28 mouse cellular contexts compared by ENCODE assay signal in the genomic region with DNA sequence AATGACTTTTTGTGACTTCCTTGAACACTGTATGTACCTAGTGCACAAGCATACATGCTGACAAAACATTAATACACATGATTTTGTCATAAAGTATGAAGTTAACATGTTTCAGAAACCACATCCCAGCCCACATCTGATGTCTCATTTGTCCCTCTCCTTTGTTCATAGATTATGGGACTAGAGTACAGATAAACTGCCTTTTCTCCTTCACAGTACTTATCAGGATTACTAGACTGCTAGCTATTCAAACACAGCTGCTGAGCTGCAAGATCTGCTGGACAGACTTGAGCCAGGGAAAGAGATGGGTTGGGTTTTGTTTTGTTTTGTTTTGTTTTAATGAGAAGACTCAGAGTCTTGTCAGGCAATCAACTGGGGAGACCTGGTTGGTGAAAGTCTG. TPM values are rescaled to one million over a fixed set of nuclear protein-coding genes. Genes with fewer than 3 reads are reported as not detected.
DNase-seq lines count a peak whose midpoint lies in the region; ATAC-seq and TF ChIP-seq lines count a peak whose summit lies in the region.
"Had no signal": no experiment of that assay in that cellular context is flagged by ENCODE, and none has a peak within 500 bp of the region (broad histone marks: within the 10 kb centered on the region; RNA-seq: fewer than 3 reads in every experiment).

No protein-coding gene starts in this region.

- TF ChIP-seq POLR2A in CH12.LX (IDR thresholded peaks at IDR 0.05; ENCODE audit: low read depth, low read length): no peak
- TF ChIP-seq POLR2A in embryonic fibroblast, embryonic 13.5 days (IDR thresholded peaks at IDR 0.05; ENCODE audit: low read depth, low read length): no peak

- no peaks in the 10 kb centered on the region for H3K9me3 ChIP-seq in CH12.LX (replicated peaks; ENCODE audit: low read length)
- H3K9me3 ChIP-seq: embryonic facial prominence, embryonic 12.5 days; embryonic facial prominence, embryonic 15.5 days; forebrain, embryonic 10.5 days; forebrain, embryonic 13.5 days; heart, embryonic 12.5 days; heart, embryonic 15.5 days; hindbrain, embryonic 10.5 days; intestine, embryonic 15.5 days had no signal

- TF ChIP-seq CTCF in CH12.LX (conservative IDR thresholded peaks at IDR 0.05 in 1 of 2, IDR thresholded peaks at IDR 0.05 in 1 of 2; ENCODE audit: low read depth in 2 of 2, low read length in 2 of 2): no peak
- no peak for TF ChIP-seq CTCF in embryonic fibroblast, embryonic 13.5 days (IDR thresholded peaks at IDR 0.05; ENCODE audit: borderline replicate concordance, insufficient read depth, low read length)

- no peak for TF ChIP-seq EP300 in CH12.LX (IDR thresholded peaks at IDR 0.05; ENCODE audit: low read length)

- H3K27me3 ChIP-seq in CH12.LX (replicated peaks): no peaks in the 10 kb centered on the region
- H3K27me3 ChIP-seq: embryonic facial prominence, embryonic 12.5 days; embryonic facial prominence, embryonic 15.5 days; forebrain, embryonic 13.5 days; heart, embryonic 12.5 days; heart, embryonic 15.5 days; intestine, embryonic 15.5 days had no signal

- ATAC-seq in CD4-positive, CD25-positive, alpha-beta regulatory T cell, adult 4 months: no peak
- ATAC-seq in erythroid progenitor cell, adult 5-6 weeks (replicated peaks; ENCODE audit: low FRiP score, poor library complexity, severe bottlenecking): no peak
- ATAC-seq: forebrain, embryonic 13.5 days; forebrain, embryonic 16.5 days; intestine, embryonic 15.5 days had no signal

- dilution Hi-C loops in CH12.LX (cut with MboI; ENCODE audit: extremely low pct_ligation_motif_present, extremely low pct_unique_long_range_greater_than_20kb, low sequenced_read_pairs): no loop called here

- peak overlapping the region; percentile 41; the same call in 1 of the 2 replicates for H3K27ac ChIP-seq in CH12.LX (ENCODE audit: insufficient read depth, low read depth)
- peak overlapping the region; percentile 37; the same call in 1 of the 2 replicates for H3K27ac ChIP-seq in embryonic fibroblast, embryonic 13.5 days (ENCODE audit: insufficient read depth, low read length)
- H3K27ac ChIP-seq: embryonic facial prominence, embryonic 12.5 days; embryonic facial prominence, embryonic 15.5 days; forebrain, embryonic 10.5 days; forebrain, embryonic 13.5 days; heart, embryonic 15.5 days; hindbrain, embryonic 10.5 days; hindbrain, embryonic 14.5 days; intestine, embryonic 15.5 days had no signal

- H3K9ac ChIP-seq in CH12.LX (ENCODE audit: insufficient read depth, low read depth): no peak overlapping the region
- H3K9ac ChIP-seq: embryonic facial prominence, embryonic 12.5 days; embryonic facial prominence, embryonic 15.5 days; forebrain, embryonic 13.5 days; heart, embryonic 12.5 days; heart, embryonic 15.5 days; hindbrain, embryonic 14.5 days; intestine, embryonic 15.5 days had no signal

- in situ Hi-C loops in CH12.LX (cut with MboI; ENCODE audit: low pct_ligation_motif_present, low pct_unique_long_range_greater_than_20kb, low sequenced_read_pairs): no loop called here

- DNase-seq in CD4-positive, CD25-positive, alpha-beta regulatory T cell, adult 2 months (ENCODE audit: low read depth, low spot score): peak; percentile 12
- peak; percentile 42 for DNase-seq in CH12.LX (ENCODE audit: extremely low read depth)
- DNase-seq in ovary, adult 18-20 months (ENCODE audit: low spot score): no peak
- DNase-seq in layer of hippocampus, adult 11-12 months (ENCODE audit: low spot score): no peak
- DNase-seq: adrenal gland, postnatal 10 days; cerebellum, adult 11 months; cerebellum, adult 2 months; cerebellum, adult 9-11 months; cerebellum, postnatal 25 days; gastrocnemius, postnatal 25 days; heart, adult 18-20 months; heart, postnatal 10 days; heart, postnatal 36 days; kidney, adult 11 months had no signal

- peaks cover 47 to 83% of the 10 kb centered on the region in 2 experiments for H3K4me1 ChIP-seq in CH12.LX (ENCODE audit: control insufficient read depth in 1 of 2, insufficient read depth in 2 of 2)
- H3K4me1 ChIP-seq in embryonic fibroblast, embryonic 13.5 days (ENCODE audit: control insufficient read depth, insufficient read depth, low read length): peaks cover 7% of the 10 kb centered on the region; the same call in 1 of the 2 replicates
- H3K4me1 ChIP-seq: embryonic facial prominence, embryonic 15.5 days; forebrain, embryonic 13.5 days had no signal

- TF ChIP-seq RAD21 in CH12.LX (IDR thresholded peaks at IDR 0.05; ENCODE audit: low read depth, low read length): no peak

- no peaks in the 10 kb centered on the region for H3K79me2 ChIP-seq in CH12.LX (replicated peaks; ENCODE audit: control insufficient read depth, extremely low read depth, insufficient read depth, poor library complexity, severe bottlenecking)

- H3K4me2 ChIP-seq in CH12.LX (ENCODE audit: insufficient read depth, low read depth, poor library complexity, severe bottlenecking): 0 out of 2 replicates have a peak overlapping the region, but pooled peaks have one; percentile 37
- H3K4me2 ChIP-seq: embryonic facial prominence, embryonic 12.5 days; embryonic facial prominence, embryonic 15.5 days; forebrain, embryonic 13.5 days; heart, embryonic 12.5 days; heart, embryonic 15.5 days; hindbrain, embryonic 14.5 days; intestine, embryonic 15.5 days had no signal

- no peaks in the 10 kb centered on the region for H3K36me3 ChIP-seq in CH12.LX (replicated peaks in 1 of 2; ENCODE audit: control insufficient read depth in 1 of 2, insufficient read depth in 1 of 2, low read length in 1 of 2)
- H3K36me3 ChIP-seq: embryonic facial prominence, embryonic 12.5 days; embryonic facial prominence, embryonic 15.5 days; forebrain, embryonic 10.5 days; heart, embryonic 12.5 days; heart, embryonic 15.5 days; hindbrain, embryonic 10.5 days; intestine, embryonic 15.5 days had no signal

- no peak overlapping the region for H3K4me3 ChIP-seq in CH12.LX (replicated peaks in 1 of 3; ENCODE audit: low read depth in 2 of 3, low read length in 2 of 3, poor library complexity in 1 of 3)
- H3K4me3 ChIP-seq in embryonic fibroblast, embryonic 13.5 days (ENCODE audit: insufficient read depth, low read length): no peak overlapping the region
- H3K4me3 ChIP-seq: embryonic facial prominence, embryonic 12.5 days; embryonic facial prominence, embryonic 15.5 days; erythroblast, embryonic 14.5 days; forebrain, embryonic 10.5 days; forebrain, embryonic 13.5 days; heart, embryonic 12.5 days; heart, embryonic 15.5 days; hindbrain, embryonic 10.5 days; intestine, embryonic 15.5 days had no signal

TF ChIP-seq in CH12.LX, 34 proteins besides CTCF, POLR2A, EP300 and RAD21:
- TF ChIP-seq NELFE (IDR thresholded peaks at IDR 0.05; ENCODE audit: low read depth, low read length): no peak
- no peak for TF ChIP-seq ZC3H11A (IDR thresholded peaks at IDR 0.05; ENCODE audit: low read depth, low read length)
- no peak for TF ChIP-seq PAX5 (IDR thresholded peaks at IDR 0.05; ENCODE audit: low read length)
- no peak for TF ChIP-seq UBTF (IDR thresholded peaks at IDR 0.05; ENCODE audit: low read depth, low read length)
- TF ChIP-seq RCOR1 (conservative IDR thresholded peaks at IDR 0.05; ENCODE audit: low read depth, low read length): no peak
- no peak for TF ChIP-seq ELF1 (IDR thresholded peaks at IDR 0.05; ENCODE audit: low read depth, low read length)
- TF ChIP-seq JUN (IDR thresholded peaks at IDR 0.05; ENCODE audit: insufficient read depth, low read depth, low read length): no peak
- no peak for TF ChIP-seq ZKSCAN1 (IDR thresholded peaks at IDR 0.05; ENCODE audit: borderline replicate concordance, low read depth, low read length)
- no peak for TF ChIP-seq SMC3 (IDR thresholded peaks at IDR 0.05; ENCODE audit: low read depth, low read length)
- no peak for TF ChIP-seq POLR2AphosphoS2 (IDR thresholded peaks at IDR 0.05; ENCODE audit: low read depth, low read length)
- no peak for TF ChIP-seq MXI1 (IDR thresholded peaks at IDR 0.05; ENCODE audit: low read depth, low read length)
- TF ChIP-seq GABPA (IDR thresholded peaks at IDR 0.05; ENCODE audit: insufficient replicate concordance, low read depth, low read length): no peak
- TF ChIP-seq BHLHE40 (IDR thresholded peaks at IDR 0.05; ENCODE audit: low read depth, low read length): no peak
- no peak for TF ChIP-seq TCF12 (IDR thresholded peaks at IDR 0.05; ENCODE audit: low read depth, low read length)
- TF ChIP-seq ZNF384 (IDR thresholded peaks at IDR 0.05; ENCODE audit: low read depth, low read length): no peak
- TF ChIP-seq MAZ (IDR thresholded peaks at IDR 0.05; ENCODE audit: low read depth, low read length): no peak

RNA-seq across cellular contexts. Expression of gene Psma6, which starts 8.1 kb away (rescaled TPM):
- polyA plus RNA-seq in CD4-positive, CD25-positive, alpha-beta regulatory T cell, adult 4 months (2017; shearing (Covaris generic)): 100 to 1,000 TPM; 249 to 250 TPM
- total RNA-seq in CH12.LX (2012; rRNA removed) (271 and 319 TPM in 2 replicates), CH12.LX (2014; rRNA removed) (585 and 610 TPM in 2 replicates)
- polyA plus RNA-seq in CH12.LX (2012; ENCODE audit: insufficient read length, low read depth): 307 and 352 TPM in 2 replicates
- polyA plus RNA-seq in embryonic fibroblast, embryonic 13.5 days (2011; ENCODE audit: insufficient read length, low read depth, missing spikeins): 184 and 197 TPM in 2 replicates
- total RNA-seq in erythroid progenitor cell, adult 5-6 weeks (2015; ENCODE audit: low replicate concordance): 104 and 111 TPM in 2 replicates
- 66.7 and 125 TPM in 2 replicates for total RNA-seq in erythroid progenitor cell, adult 5-6 weeks (2017; ENCODE audit: low replicate concordance)

Comparison
In these comparisons a context has a peak if more than half of its experiments do, and no peak if none do; other contexts are left out.
1. DNase-seq: peak in CD4-positive, CD25-positive, alpha-beta regulatory T cell, adult 2 months (single experiment) and CH12.LX (single experiment); none in ovary, adult 18-20 months (single experiment) and layer of hippocampus, adult 11-12 months (single experiment).